Mouse (Mus musculus) cerebellum, adult 9-11 months (tissue): Measurements from ENCODE around the gene Vmn1r101.
"Not testable (repeated sequence)": the region's sequence is repeated elsewhere in the genome, so short reads cannot be mapped to it uniquely, and the experiment has no call there.

Source experiments
- DNase-seq: peaks from one replicate; pipeline ENCODE4 v3.0.0; 2022

Gene Vmn1r101

GRCm38 (mm10) chr7:20442493-20442892, at the start of gene Vmn1r101:
TSS of gene Vmn1r101 (minus strand) at chr7:20442593.
- DNase-seq, result not testable (repeated sequence)

- not testable (repeated sequence) for DNase-seq
These were observed 32.4 kb upstream of the Vmn1r101 start, which contains the start of gene Gm10670 for GRCm38 (mm10) chr7:20474825-20475224. TSS of gene Gm10670 (minus strand) at chr7:20474925.

GRCm38 (mm10) chr7:20417642-20418041, 24.8 kb downstream of the Vmn1r101 start, which contains the start of gene Vmn1r100:
TSS of gene Vmn1r100 (plus strand) at chr7:20417942.
- not testable (repeated sequence) for DNase-seq
